Mouse (Mus musculus): Measurements from ENCODE around the gene Rgs19.
A peak's percentile ranks its signal among the peaks of the same experiment; 100 is the strongest.

Gene Rgs19

DNA sequence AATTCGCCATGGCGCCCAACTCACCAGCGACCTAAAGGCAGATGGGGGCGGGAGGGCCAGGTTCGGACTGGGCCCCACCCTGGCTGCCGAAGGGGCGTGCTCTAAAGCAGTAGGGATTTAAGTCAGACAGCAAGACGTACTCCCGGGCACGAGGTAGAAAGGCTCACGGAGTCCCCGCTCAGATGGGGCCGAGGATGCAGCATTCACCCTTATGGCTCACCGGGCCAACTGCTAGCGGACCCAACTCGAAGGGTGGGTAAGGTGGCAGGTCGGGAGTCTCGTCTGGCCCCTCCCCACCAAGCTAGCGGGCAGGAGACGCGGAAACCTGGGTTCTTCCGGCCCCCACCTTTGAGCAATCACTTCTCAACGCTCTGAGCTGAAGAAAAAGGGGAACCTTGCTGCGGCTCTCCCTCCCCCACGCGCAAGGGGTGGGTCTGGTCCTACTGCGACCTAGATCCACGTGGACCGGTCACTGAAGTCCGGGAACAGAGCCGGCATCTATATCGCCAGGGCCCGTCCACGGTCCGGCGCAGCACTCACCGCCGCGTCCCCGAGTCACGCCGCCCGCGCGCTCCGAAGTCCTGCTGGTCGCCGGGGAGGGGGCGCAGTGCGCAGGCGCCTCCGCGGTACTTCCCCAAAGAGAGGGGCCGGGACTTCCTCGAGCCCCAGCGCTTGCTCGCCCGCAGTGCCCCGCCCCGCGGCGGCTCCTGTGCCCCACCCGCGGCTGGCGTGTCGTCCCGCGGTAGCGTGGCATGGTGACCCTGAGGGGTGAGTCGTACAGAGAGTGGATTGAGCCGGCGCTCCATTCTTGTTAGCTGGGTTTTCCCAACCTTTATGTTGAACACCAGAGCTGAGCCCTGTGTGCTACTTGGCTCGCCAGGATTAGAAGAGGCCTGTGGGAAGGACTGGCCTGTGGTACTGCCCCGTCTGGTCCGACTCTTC, at the start of gene Rgs19:
Gene Rgs19, minus strand, starts transcription at position 639 of the 942 bp plus-strand sequence.
- DNase-seq: peak; percentile 75

DNA sequence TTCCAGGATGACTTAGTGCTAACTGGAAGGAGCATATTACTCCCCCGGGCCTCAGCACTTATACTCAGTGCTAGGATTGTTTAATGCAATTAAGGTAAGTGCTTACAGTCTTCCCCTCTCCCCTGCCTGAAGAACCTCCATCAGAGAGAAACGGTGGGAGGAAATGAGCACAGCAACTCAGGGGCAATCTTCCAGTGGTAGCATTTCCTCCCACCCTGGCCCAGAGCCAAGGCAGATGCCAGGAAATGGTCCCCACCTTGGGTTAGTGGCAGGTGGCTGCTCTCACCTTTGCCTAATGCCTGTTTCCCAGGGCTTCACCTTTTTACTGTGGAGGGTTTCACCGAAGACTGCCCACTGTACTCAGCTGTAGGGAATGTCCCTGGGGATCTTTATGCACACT, 36.3 kb upstream of the Rgs19 start:
- DNase-seq: no peak

DNA sequence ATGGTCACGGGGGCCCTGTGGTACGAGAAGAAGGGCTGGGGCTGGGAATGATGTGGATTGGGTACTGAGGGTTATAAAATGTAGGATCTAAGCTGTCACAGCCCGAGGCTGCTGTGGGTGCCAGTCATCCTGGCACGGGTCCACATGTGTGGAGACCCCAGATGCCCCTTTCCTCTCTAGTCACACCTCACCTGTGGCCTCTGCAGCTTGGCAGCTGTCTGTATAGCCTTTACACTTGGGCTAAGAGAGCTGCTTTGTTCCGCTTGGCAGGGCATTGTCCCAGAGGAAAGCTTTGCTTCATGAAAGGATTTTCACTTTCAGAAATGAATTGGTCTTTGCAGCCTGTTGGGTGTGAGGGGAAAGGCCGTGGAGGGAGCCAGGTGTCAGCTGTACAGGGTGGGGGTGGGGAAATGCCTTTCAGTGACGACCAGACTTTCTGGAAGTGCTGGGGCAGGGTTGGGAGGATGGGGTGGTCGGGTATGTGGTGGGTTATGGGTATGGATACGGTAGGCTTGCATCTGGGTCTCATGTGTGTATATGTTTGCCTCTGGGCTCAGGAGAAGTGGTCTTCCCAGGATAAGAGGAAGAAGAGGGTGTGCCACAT, 34.0 kb upstream of the Rgs19 start:
- no peak for DNase-seq

DNA sequence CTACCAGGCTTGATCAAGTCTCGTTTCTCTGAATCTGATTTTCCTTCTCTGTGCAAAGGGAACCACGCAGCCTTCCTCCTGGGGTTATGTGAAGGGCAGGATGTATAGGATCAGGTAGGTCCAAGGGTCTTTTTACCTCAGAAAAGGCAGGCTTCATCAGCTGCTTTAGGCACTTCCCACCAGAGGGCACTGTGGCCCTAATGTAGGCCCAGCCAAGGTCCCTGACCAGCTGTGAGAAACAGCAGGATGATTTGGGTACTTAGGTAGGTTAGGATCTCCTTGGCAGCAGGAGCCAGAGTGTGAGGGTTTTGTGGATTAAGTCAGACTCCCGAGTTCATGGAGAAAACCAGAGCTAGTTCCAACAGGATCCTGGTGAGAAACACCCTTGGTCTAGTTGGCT, 28.4 kb upstream of the Rgs19 start:
- DNase-seq: peak; percentile 37

GRCm38 (mm10) chr2:181721200-181721599, 27.4 kb upstream of the Rgs19 start:
- no peak for DNase-seq

DNA sequence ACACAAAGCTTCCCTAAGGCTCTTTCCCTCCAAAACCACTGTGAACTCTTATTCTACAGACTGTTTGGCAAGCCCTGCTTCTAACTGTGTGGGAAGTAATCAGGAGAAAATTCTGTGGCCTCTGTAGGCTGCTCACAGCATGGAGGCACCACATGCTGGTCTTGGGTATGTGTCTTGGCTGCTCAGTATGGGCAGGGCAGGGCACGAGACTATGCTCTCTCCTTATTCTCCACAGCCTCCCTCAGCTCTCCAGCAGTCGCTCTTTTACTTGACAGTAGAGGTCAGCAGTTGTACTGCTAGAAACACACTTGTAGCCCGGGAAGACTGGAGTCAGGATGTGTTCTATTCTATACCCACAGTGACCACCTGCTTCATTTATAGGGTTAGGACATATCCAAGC, 26.3 kb upstream of the Rgs19 start:
- no peak for DNase-seq

DNA sequence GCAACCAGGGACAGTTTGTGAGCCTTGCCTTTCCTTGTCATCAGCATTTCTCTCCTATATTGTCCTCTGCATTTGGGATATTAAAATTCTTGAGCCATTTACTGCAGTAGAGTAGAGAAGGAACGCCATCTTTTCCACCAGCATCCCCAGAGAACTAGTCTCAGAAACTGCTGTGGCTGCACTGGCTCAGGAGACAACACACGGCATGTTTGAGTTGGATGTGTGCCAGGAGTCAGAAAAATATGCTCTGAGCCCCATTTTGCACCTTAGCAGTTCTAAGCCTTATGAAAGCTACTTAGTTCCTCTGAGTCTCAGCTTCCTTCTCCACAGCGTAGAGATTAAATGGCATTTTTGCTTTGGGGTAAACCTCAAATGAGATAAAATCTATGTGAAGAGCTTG, 23.2 kb upstream of the Rgs19 start:
- DNase-seq: no peak

DNA sequence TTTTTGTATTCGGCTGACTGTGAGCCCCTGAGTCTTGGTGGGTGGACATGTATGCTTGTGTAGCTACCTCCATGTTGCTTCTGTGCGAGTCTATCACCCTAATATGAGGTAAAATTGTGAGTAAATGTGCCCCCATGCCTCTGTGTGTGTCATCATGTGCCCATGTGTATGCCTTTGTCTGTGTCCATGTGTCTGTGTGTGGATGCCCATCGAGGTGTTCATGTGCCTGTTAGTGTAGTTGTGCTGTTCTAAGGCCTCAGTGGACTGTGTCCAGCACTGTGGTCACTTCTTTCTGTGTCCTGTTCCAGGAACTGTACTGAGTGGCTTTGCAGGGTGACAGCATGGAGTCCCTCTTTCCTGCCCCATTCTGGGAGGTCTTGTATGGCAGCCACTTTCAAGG, 21.6 kb upstream of the Rgs19 start:
- no peak for DNase-seq

GRCm38 (mm10) chr2:181714903-181715326, 21.1 kb upstream of the Rgs19 start, which contains the start of gene Oprl1:
Gene Oprl1, plus strand, starts transcription at chr2:181715016.
- DNase-seq: peak; percentile 71

- no peak for DNase-seq
Observed at GRCm38 (mm10) chr2:181713749-181714148, 20.0 kb upstream of the Rgs19 start.

DNA sequence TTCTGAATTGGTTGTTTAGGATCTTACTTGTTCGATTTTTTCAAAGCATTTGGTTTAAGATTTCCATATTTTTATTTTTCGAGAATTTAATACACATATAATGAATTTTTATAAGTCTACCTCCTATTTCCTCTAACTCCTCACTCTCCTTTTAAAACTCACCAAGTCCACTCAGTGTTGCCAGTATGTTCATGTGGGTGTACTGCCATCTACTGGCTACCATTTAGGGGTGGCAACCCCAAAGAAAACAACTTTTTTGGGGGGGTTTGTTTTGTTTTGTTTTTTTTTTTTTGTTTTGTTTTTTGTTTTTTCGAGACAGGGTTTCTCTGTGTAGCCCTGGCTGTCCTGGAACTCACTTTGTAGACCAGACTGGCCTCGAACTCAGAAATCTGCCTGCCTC, 12.9 kb upstream of the Rgs19 start:
- no peak for DNase-seq

DNA sequence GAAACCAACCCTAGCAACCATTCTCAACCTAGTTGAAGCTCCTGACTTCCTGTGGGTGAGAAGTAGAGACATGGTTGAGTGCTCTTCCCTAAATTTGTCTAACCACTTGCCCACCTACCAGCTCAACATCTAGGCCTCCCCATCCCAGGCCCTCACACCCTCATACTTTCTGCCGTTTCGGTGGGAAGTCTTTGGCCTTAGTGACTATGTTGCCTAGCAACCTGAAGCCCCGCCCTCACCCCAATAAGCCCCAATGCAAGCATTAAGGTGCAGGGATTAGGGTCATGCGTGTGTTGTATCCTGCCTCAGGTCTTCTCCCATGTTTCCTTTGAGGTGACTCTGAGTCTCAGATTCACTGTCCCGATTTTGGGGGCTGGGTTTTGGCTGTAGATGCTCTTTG, 4.5 kb upstream of the Rgs19 start, which contains the start of gene Lkaaear1:
Gene Lkaaear1, minus strand, starts transcription at position 202 of the 400 bp plus-strand sequence.
- no peak for DNase-seq

- no peak for DNase-seq
Observed at GRCm38 (mm10) chr2:181696801-181697420, 3.1 kb upstream of the Rgs19 start.

GRCm38 (mm10) chr2:181695776-181696175, 2.0 kb upstream of the Rgs19 start:
- DNase-seq: no peak

- DNase-seq: no peak
Observed at GRCm38 (mm10) chr2:181694581-181694980, 804 bp upstream of the Rgs19 start.

GRCm38 (mm10) chr2:181692304-181692703, 1.5 kb downstream of the Rgs19 start:
- DNase-seq: no peak

GRCm38 (mm10) chr2:181691571-181691970, 2.2 kb downstream of the Rgs19 start:
- no peak for DNase-seq

DNA sequence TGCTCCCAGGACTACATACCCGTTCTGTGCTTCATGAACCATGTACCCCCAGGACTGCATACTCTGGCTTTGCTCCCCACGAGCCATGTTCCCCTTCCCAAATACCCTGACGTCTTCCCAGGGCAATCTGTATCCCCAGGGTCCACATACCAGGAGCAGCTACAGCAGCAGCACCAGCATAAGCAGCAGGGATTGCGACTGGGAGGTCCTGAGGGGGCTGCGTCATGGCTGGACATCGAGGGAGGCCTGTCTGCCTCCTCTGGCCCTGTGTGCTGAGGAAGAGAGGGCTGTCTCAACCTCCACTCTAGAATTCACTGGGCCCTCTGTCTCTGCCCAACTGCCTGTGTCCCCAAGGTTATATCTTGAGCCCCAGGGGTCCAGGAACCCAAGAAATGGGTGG, 2.7 kb downstream of the Rgs19 start:
- DNase-seq: no peak

DNA sequence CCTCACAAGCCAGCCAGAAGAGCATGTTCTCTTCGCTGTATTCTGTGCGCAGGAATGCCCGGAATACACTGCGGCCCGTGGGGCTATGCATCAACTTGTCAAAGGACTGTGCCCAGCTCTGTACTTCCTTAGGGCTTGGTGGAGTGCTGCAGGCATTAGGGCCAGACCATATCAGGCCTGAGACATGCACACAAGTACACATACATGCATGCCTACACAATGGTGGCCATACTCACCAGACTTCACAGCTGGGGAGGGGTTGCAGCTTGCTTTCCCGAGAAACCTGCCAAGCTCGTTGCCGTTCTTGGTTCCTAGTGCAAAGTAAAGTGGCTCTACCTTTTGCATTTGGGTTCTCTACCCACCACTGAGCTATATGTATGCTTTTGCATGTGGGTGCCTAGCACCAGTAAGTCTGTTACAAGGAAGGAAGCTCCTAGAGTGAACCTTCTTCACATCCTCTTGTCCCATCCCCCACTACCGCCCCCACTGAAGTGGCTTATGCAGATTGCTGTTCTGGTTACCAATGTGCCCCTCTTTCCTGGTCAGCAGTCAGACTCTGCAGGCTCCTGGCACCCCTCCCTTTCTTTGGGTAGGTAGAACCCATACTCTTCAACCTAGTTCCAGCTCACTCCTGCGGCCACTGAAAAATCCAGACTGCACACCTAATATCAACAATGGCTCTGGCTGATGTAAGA, 4.2 kb downstream of the Rgs19 start:
- peak; percentile 60 for DNase-seq

DNA sequence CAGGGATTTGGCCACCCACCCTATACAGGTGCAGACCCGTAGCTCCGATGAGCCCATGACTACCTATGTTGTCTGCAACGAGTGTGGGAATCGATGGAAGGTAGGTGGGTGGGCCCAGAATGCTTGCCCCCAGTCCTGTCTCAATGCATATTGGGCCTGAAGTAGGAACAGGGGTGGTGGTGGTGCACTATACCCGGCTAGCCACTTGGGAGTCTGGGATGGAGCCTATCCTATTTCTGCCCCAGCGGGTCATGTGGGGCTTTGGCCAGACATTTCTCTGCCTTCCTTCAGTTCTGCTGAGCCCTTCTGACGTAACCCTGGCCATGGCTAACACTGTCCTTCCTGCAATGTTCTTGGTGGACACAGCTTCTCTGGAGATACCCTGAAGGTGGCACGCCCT, 6.2 kb downstream of the Rgs19 start:
- DNase-seq: no peak

GRCm38 (mm10) chr2:181685686-181686085, 8.1 kb downstream of the Rgs19 start:
- no peak for DNase-seq

DNA sequence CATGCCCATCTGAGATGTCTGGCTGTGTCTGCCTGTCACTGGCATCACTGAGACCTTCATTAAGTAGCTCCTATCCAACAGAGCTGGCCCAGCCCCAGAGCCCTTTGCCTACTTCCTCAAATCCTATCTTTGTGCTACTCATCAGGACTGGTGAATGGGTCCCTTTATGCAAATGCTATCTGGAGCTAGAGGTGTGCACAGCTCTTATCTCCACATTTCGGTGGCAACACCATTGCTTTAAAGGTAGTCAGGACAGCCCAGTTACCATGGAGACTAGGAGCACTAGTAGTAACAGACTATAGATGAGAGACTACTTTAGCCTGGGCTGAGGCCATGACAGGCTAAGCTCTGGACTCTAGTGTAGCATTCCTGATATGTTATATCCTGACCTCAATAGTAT, 9.1 kb downstream of the Rgs19 start:
- DNase-seq: no peak

GRCm38 (mm10) chr2:181683381-181683780, 10.4 kb downstream of the Rgs19 start:
- DNase-seq: no peak
